Mouse (Mus musculus): ENCODE measurements at regions not wholly inside any gene's neighbourhood (a gene's known extent, or its start where the extent isn't known, plus 50 kb on each side); places are given as distances from the start of the nearest gene placed in this dataset.

DNA sequence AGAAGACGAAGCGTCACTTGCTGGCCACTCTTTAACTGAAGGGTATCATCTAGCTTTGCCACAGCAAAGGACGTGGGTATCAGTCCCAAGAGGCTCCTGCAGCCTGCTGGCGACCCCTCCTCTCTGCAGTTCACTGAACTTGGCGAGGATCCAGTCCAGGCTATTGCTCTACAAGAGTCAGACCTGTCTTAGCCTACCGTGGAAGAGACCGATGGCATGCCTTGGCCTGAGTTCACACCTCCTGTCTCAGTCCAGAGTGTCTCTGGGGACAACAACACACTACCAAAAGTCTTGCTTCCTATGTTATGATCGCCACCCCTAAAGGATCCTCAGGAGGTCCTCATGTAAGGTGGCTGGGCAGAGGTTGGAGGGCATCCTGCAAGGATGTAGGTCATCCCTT is 100.2 kb downstream of the Duxbl3 start:
- Histone ChIP-seq H3K4me3 (ENCODE audit: control insufficient read depth, low read depth, low read length) (no peak overlapping the region), H3K27me3 (ENCODE audit: control insufficient read depth, insufficient read depth, low read length) (no peaks in the 10 kb centered on the region), H3K4me1 (ENCODE audit: control insufficient read depth, insufficient read depth, low read length) (peaks cover 8% of the 10 kb centered on the region), H3K36me3 (ENCODE audit: control insufficient read depth, insufficient read depth, low read length) (no peaks in the 10 kb centered on the region), H3K27ac (ENCODE audit: control insufficient read depth, insufficient read depth, low read depth, low read length) (no peak overlapping the region; the same call in 1 of the 2 replicates)
- TF ChIP-seq CTCF (IDR thresholded peaks at IDR 0.05; ENCODE audit: control insufficient read depth, insufficient read depth, insufficient replicate concordance, low read depth, low read length) (no peak), POLR2A (IDR thresholded peaks at IDR 0.05; ENCODE audit: control insufficient read depth, low read depth, low read length) (no peak)

DNA sequence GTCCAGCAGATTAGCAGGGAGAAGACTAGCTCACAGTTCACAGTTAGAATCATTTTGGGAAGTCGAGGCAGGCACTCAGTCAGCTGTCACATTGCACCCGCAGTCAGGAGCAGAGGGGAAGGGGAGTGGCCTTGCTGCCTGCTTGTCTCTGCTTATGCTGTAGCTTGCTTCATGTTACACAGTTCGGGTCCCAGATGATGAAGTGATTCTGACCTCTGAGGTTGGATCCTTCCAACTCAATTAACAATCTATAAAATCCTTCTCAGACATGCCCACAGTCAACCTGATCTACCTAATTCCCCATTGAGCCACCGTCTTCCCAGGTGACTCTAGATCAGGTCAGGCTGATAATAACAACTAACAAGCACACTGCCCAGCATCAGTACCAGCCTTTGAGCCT is 102.3 kb downstream of the Duxbl3 start:
- TF ChIP-seq POLR2A (IDR thresholded peaks at IDR 0.05; ENCODE audit: control insufficient read depth, low read depth, low read length) (no peak), CTCF (IDR thresholded peaks at IDR 0.05; ENCODE audit: control insufficient read depth, insufficient read depth, insufficient replicate concordance, low read depth, low read length) (no peak)
- Histone ChIP-seq H3K27me3 (ENCODE audit: control insufficient read depth, insufficient read depth, low read length) (no peaks in the 10 kb centered on the region), H3K27ac (ENCODE audit: control insufficient read depth, insufficient read depth, low read depth, low read length) (no peak overlapping the region), H3K4me1 (ENCODE audit: control insufficient read depth, insufficient read depth, low read length) (peaks cover 8% of the 10 kb centered on the region), H3K36me3 (ENCODE audit: control insufficient read depth, insufficient read depth, low read length) (no peaks in the 10 kb centered on the region), H3K4me3 (ENCODE audit: control insufficient read depth, low read depth, low read length) (no peak overlapping the region)

DNA sequence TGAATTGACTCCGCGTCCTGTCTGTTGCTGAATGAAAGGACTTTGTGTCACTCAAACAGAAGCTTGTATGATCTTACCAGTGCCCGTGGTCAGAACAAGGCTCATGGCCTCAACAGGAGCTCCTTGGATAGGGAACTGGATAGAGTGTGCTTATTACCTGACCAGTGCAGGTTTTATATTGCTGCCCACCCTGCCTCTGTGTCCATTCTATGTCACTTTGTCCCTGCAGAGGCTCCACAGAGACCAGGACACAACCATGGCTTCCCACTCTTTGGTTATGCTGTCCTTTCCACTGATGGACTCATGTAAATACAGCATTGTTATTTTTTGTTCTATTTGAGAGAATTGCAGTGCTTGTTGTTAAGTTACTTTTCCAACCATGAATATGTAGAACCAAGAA is 103.4 kb downstream of the Duxbl3 start:
- Histone ChIP-seq H3K27me3 (ENCODE audit: control insufficient read depth, insufficient read depth, low read length) (no peaks in the 10 kb centered on the region), H3K36me3 (ENCODE audit: control insufficient read depth, insufficient read depth, low read length) (no peaks in the 10 kb centered on the region), H3K4me1 (ENCODE audit: control insufficient read depth, insufficient read depth, low read length) (peaks cover 8% of the 10 kb centered on the region), H3K27ac (ENCODE audit: control insufficient read depth, insufficient read depth, low read depth, low read length) (no peak overlapping the region), H3K4me3 (ENCODE audit: control insufficient read depth, low read depth, low read length) (peak overlapping the region; percentile 17)
- TF ChIP-seq CTCF (IDR thresholded peaks at IDR 0.05; ENCODE audit: control insufficient read depth, insufficient read depth, insufficient replicate concordance, low read depth, low read length) (no peak), POLR2A (IDR thresholded peaks at IDR 0.05; ENCODE audit: control insufficient read depth, low read depth, low read length) (no peak)
